Mouse (Mus musculus) MEL (cell line): ENCODE results near the gene Chkb. TPM values are rescaled to one million over a fixed set of nuclear protein-coding genes. Genes with fewer than 3 reads are reported as not detected.
A peak's percentile ranks its signal among the peaks of the same experiment; 100 is the strongest.

Experiments used
- DNase-seq: peaks from one replicate; pipeline ENCODE4 v3.0.0; 2011; ENCODE audit warnings: low read depth, low spot score
- H3K27ac ChIP-seq: 2 replicates; pipeline ENCODE4 v1.5.1; 2012; ENCODE audit warnings: low read depth, mild to moderate bottlenecking, control low read depth, low read length, moderate library complexity; ENCODE audit not compliant: control insufficient read depth
- H3K27me3 ChIP-seq, 2 experiments: fragments of 150-350 bp in 1 of 2; sonication (generic) in 1 of 2; 2 replicates each; pipeline ENCODE4 v1.6.1; 2012; ENCODE audit warnings: low read length in 2 of 2, mild to moderate bottlenecking in 2 of 2, improper control_type of control experiment in 1 of 2, moderate library complexity in 1 of 2; ENCODE audit not compliant: insufficient read depth in 2 of 2, control insufficient read depth in 1 of 2
- H3K36me3 ChIP-seq, 2 experiments: 2 replicates each; pipeline ENCODE4 v1.6.1; 2012 to 2014; ENCODE audit warnings: low read length in 2 of 2, improper control_type of control experiment in 1 of 2, inconsistent platforms in 1 of 2, mild to moderate bottlenecking in 1 of 2; ENCODE audit not compliant: insufficient read depth in 2 of 2, control insufficient read depth in 1 of 2
- H3K4me1 ChIP-seq, 2 experiments: fragments of 150-350 bp in 1 of 2; sonication (generic) in 1 of 2; 2 replicates each; pipeline ENCODE4 v1.6.1; 2012; ENCODE audit warnings: low read length in 2 of 2, improper control_type of control experiment in 1 of 2, mild to moderate bottlenecking in 1 of 2; ENCODE audit not compliant: insufficient read depth in 2 of 2, control insufficient read depth in 1 of 2
- H3K4me3 ChIP-seq, 2 experiments: fragments of 150-350 bp in 1 of 2; sonication (generic) in 1 of 2; 2 replicates each; pipeline ENCODE4 v1.5.1; 2012; ENCODE audit warnings: low read depth in 2 of 2, low read length in 2 of 2, mild to moderate bottlenecking in 2 of 2, moderate library complexity in 2 of 2, control low read depth in 1 of 2, improper control_type of control experiment in 1 of 2; ENCODE audit not compliant: control insufficient read depth in 1 of 2, insufficient read depth in 1 of 2
- H3K79me2 ChIP-seq: 2 replicates; pipeline ENCODE4 v1.6.1; 2012; ENCODE audit warnings: mild to moderate bottlenecking, low read length, moderate library complexity; ENCODE audit not compliant: control insufficient read depth, poor library complexity, insufficient read depth
- H3K9ac ChIP-seq: 2 replicates; pipeline ENCODE4 v1.6.1; 2012; ENCODE audit warnings: low read depth, mild to moderate bottlenecking, control low read depth, low read length, moderate library complexity; ENCODE audit not compliant: control insufficient read depth, poor library complexity, severe bottlenecking
- H3K9me3 ChIP-seq: fragments of 150-350 bp; sonication (generic); replicated peaks from 2 replicates; pipeline ENCODE4 v1.6.1; 2012; ENCODE audit warnings: mild to moderate bottlenecking, low read length, improper control_type of control experiment, moderate library complexity; ENCODE audit not compliant: insufficient read depth
- BHLHE40 ChIP-seq: IDR thresholded peaks from 2 replicates; pipeline ENCODE4 v1.6.1; 2012; ENCODE audit warnings: low read depth, mild to moderate bottlenecking, inconsistent platforms, low read length, improper control_type of control experiment, borderline replicate concordance
- CHD1 ChIP-seq: IDR thresholded peaks from 2 replicates; pipeline ENCODE4 v1.6.1; 2012; ENCODE audit warnings: low read depth, mild to moderate bottlenecking, inconsistent platforms, low read length, improper control_type of control experiment
- CHD2 ChIP-seq: IDR thresholded peaks from 2 replicates; pipeline ENCODE4 v1.6.1; 2011; ENCODE audit warnings: low read length, improper control_type of control experiment
- CTCF ChIP-seq, 3 experiments: IDR thresholded peaks in 2 of 3; conservative IDR thresholded peaks in 1 of 3; 2 replicates each; pipeline ENCODE4 v1.5.1; 2011 to 2012; ENCODE audit warnings: low read length in 3 of 3, low read depth in 2 of 3, mild to moderate bottlenecking in 2 of 3, improper control_type of control experiment in 1 of 3, inconsistent platforms in 1 of 3, mixed read lengths in 1 of 3, moderate library complexity in 1 of 3; ENCODE audit not compliant: control insufficient read depth in 1 of 3, insufficient read depth in 1 of 3, poor library complexity in 1 of 3, severe bottlenecking in 1 of 3
- E2F4 ChIP-seq: IDR thresholded peaks from 2 replicates; pipeline ENCODE4 v1.6.1; 2011; ENCODE audit warnings: low read depth, low read length, improper control_type of control experiment, borderline replicate concordance
- ELF1 ChIP-seq: IDR thresholded peaks from 2 replicates; pipeline ENCODE4 v1.6.1; 2014; ENCODE audit warnings: low read depth, mild to moderate bottlenecking, inconsistent platforms, low read length, improper control_type of control experiment, moderate library complexity
- EP300 ChIP-seq, 2 experiments: IDR thresholded peaks; 2 replicates each; pipeline ENCODE4 v1.6.1; 2011; ENCODE audit warnings: improper control_type of control experiment in 2 of 2, low read length in 2 of 2, low read depth in 1 of 2, mild to moderate bottlenecking in 1 of 2
- GATA1 ChIP-seq: IDR thresholded peaks from 2 replicates; pipeline ENCODE4 v1.6.1; 2011; ENCODE audit warnings: low read depth, low read length, improper control_type of control experiment
- HCFC1 ChIP-seq: IDR thresholded peaks from 2 replicates; pipeline ENCODE4 v1.6.1; 2012; ENCODE audit warnings: low read depth, mild to moderate bottlenecking, inconsistent platforms, low read length, improper control_type of control experiment, moderate library complexity
- MAX ChIP-seq: IDR thresholded peaks from 2 replicates; pipeline ENCODE4 v1.6.1; 2011; ENCODE audit warnings: low read length, improper control_type of control experiment
- MAZ ChIP-seq: IDR thresholded peaks from 2 replicates; pipeline ENCODE4 v1.6.1; 2012; ENCODE audit warnings: low read depth, mild to moderate bottlenecking, inconsistent platforms, low read length, improper control_type of control experiment
- MYB ChIP-seq: IDR thresholded peaks from 2 replicates; pipeline ENCODE4 v1.6.1; 2011; ENCODE audit warnings: mild to moderate bottlenecking, low read depth, low read length, improper control_type of control experiment
- MYC ChIP-seq: IDR thresholded peaks from 2 replicates; pipeline ENCODE4 v1.6.1; 2011; ENCODE audit warnings: low read depth, mild to moderate bottlenecking, low read length, improper control_type of control experiment, moderate library complexity
- NELFE ChIP-seq: IDR thresholded peaks from 2 replicates; pipeline ENCODE4 v1.6.1; 2011; ENCODE audit warnings: low read depth, low read length, improper control_type of control experiment
- NRF1 ChIP-seq: IDR thresholded peaks from 2 replicates; pipeline ENCODE4 v1.6.1; 2014; ENCODE audit warnings: low read depth, mild to moderate bottlenecking, inconsistent platforms, low read length, improper control_type of control experiment, moderate library complexity; ENCODE audit not compliant: poor library complexity, insufficient read depth, severe bottlenecking
- POLR2A ChIP-seq, 2 experiments: IDR thresholded peaks; 2 replicates each; pipeline ENCODE4 v1.6.1; 2011 to 2012; ENCODE audit warnings: low read length in 2 of 2, mild to moderate bottlenecking in 2 of 2, control low read depth in 1 of 2, improper control_type of control experiment in 1 of 2, low read depth in 1 of 2, moderate library complexity in 1 of 2; ENCODE audit not compliant: control insufficient read depth in 1 of 2, insufficient read depth in 1 of 2, poor library complexity in 1 of 2
- POLR2AphosphoS2 ChIP-seq: IDR thresholded peaks from 2 replicates; pipeline ENCODE4 v1.6.1; 2011; ENCODE audit warnings: low read length, improper control_type of control experiment
- SIN3A ChIP-seq: IDR thresholded peaks from 2 replicates; pipeline ENCODE4 v1.6.1; 2012; ENCODE audit warnings: low read length, improper control_type of control experiment, inconsistent platforms
- SMC3 ChIP-seq: IDR thresholded peaks from 2 replicates; pipeline ENCODE4 v1.6.1; 2011; ENCODE audit warnings: low read depth, low read length, improper control_type of control experiment
- TBP ChIP-seq: IDR thresholded peaks from 2 replicates; pipeline ENCODE4 v1.8.0; 2011; ENCODE audit warnings: low read depth, low read length, improper control_type of control experiment
- TCF12 ChIP-seq: IDR thresholded peaks from 2 replicates; pipeline ENCODE4 v1.6.1; 2014; ENCODE audit warnings: low read depth, mild to moderate bottlenecking, inconsistent platforms, low read length, improper control_type of control experiment, moderate library complexity
- USF1 ChIP-seq: IDR thresholded peaks from 2 replicates; pipeline ENCODE4 v1.6.1; 2014; ENCODE audit warnings: low read depth, mild to moderate bottlenecking, inconsistent platforms, low read length, improper control_type of control experiment, moderate library complexity
- USF2 ChIP-seq, 2 experiments: IDR thresholded peaks; 2 replicates each; pipeline ENCODE4 v1.6.1; 2011 to 2012; ENCODE audit warnings: improper control_type of control experiment in 2 of 2, low read length in 2 of 2, borderline replicate concordance in 1 of 2, inconsistent platforms in 1 of 2, low read depth in 1 of 2, mild to moderate bottlenecking in 1 of 2; ENCODE audit not compliant: insufficient read depth in 1 of 2
- ZKSCAN1 ChIP-seq: IDR thresholded peaks from 2 replicates; pipeline ENCODE4 v1.6.1; 2012; ENCODE audit warnings: low read depth, mild to moderate bottlenecking, inconsistent platforms, low read length, improper control_type of control experiment, moderate library complexity
- ZMIZ1 ChIP-seq: IDR thresholded peaks from 2 replicates; pipeline ENCODE4 v1.6.1; 2012; ENCODE audit warnings: low read depth, mild to moderate bottlenecking, inconsistent platforms, low read length, improper control_type of control experiment, moderate library complexity
- ZNF384 ChIP-seq: IDR thresholded peaks from 2 replicates; pipeline ENCODE4 v1.6.1; 2012; ENCODE audit warnings: low read depth, mild to moderate bottlenecking, inconsistent platforms, low read length, improper control_type of control experiment
- polyA plus RNA-seq, 2 experiments: library from polyadenylated mRNA; stranded (reverse) in 1 of 2; unstranded in 1 of 2; fragments of >175 nt in 1 of 2; fragments of >200 nt in 1 of 2; gene quantifications; 2 replicates each; pipeline versions ENCODE4 v1.2.1 to v1.2.4; 2012; ENCODE audit warnings: low replicate concordance in 2 of 2, low read depth in 1 of 2; ENCODE audit not compliant: insufficient read length in 2 of 2, insufficient read depth in 1 of 2, missing spikeins in 1 of 2
- total RNA-seq: library from RNA; depleted of rRNA; stranded (reverse); fragments of 300-350 nt; gene quantifications from 2 replicates; pipeline ENCODE4 v1.2.3, GENCODE M21; 2012

Gene Chkb
- total and polyA plus RNA-seq, 3 experiments, result 19.3 to 51.3 TPM; not detected in 1

DNA sequence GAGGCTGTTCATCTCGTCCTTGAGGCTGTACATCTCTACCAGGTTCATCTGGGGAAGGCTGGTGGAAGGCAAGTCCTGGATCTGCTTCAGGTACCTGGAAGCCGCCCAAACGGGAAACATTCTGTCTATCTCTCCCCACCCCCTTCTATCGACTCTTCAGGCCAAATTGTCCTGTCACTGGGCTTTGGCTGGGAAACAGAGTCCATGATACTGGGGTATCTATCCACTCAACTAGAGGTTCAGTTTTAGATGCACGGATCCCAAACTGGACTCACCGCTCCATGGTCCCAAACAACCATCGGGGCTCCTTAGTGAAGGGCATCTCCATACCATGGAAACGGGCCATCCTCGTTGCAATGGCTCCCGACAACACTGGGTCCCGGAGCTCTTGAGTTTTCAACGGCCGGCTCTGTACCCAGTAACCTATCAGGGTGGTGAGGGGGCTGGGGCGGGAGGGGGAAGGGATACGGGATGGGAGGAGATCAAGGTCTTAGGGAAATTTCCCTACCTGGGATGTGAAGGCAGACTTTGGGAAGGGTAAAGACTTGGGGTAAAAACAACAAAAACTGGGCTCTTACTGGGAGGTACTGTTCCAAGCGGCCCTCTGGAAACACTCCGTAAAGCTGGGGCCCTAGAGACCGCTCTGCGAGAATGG lies 1.4 kb downstream of the Chkb start:
- Histone ChIP-seq H3K79me2 (no peaks in the 10 kb centered on the region; the same call in 1 of the 2 replicates), H3K9me3 (no peaks in the 10 kb centered on the region), H3K27ac (no peak overlapping the region), H3K4me3 (peak overlapping the region in 1 of 2 experiments; percentile 84; a peak in 2 of 4 replicates), H3K36me3 (peaks cover 0 to 5% of the 10 kb centered on the region in 2 experiments; a peak in 2 of 4 replicates), H3K4me1 (peaks cover 0 to 9% of the 10 kb centered on the region in 2 experiments; a peak in 1 of 4 replicates), H3K9ac (no peak overlapping the region), H3K27me3 (no peaks in the 10 kb centered on the region)
- TF ChIP-seq MYC, result no peak
- TF ChIP-seq USF1, result no peak
- no peak for TF ChIP-seq USF2 (IDR thresholded peaks at IDR 0.05; ENCODE audit: borderline replicate concordance in 1 of 2, insufficient read depth in 1 of 2, low read depth in 1 of 2, low read length in 2 of 2)
- TF ChIP-seq ELF1, result no peak
- TF ChIP-seq MYB, result no peak
- TF ChIP-seq TBP, result no peak
- TF ChIP-seq SMC3, result no peak
- no peak for TF ChIP-seq HCFC1
- no peak for TF ChIP-seq ZNF384
- no peak for TF ChIP-seq ZMIZ1
- TF ChIP-seq MAX, result no peak
- no peak for TF ChIP-seq NRF1
- no peak for TF ChIP-seq NELFE
- no peak for TF ChIP-seq CHD1
- TF ChIP-seq TCF12, result no peak
- no peak for TF ChIP-seq GATA1
- TF ChIP-seq POLR2A (IDR thresholded peaks at IDR 0.05; ENCODE audit: control insufficient read depth in 1 of 2, insufficient read depth in 1 of 2, low read depth in 1 of 2, low read length in 2 of 2, poor library complexity in 1 of 2), result no peak
- TF ChIP-seq POLR2AphosphoS2, result no peak
- no peak for TF ChIP-seq E2F4
- no peak for DNase-seq

DNA sequence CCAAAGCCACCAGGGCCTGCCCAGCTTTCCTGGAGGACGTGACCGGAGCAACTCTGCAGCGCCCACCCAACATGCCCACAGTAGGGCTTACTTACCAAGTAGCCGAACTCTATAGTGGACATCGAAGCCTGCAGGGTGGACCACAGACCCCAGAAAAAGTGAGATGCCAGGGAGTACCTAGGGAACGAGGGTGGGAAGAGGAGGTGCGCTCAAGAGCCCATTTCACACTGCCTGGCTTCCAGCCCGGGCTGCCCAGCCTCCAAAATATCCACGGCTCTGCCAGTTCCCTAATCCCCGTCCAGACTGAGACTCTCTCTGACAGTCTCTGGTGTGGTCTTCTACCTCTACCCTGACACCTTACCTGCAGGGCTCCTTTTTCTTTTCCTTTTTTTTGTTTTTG lies 3.0 kb downstream of the Chkb start:
- TF ChIP-seq BHLHE40 (no peak), CHD2 (no peak), USF1 (no peak), MYC (no peak), SIN3A (no peak), EP300 (IDR thresholded peaks at IDR 0.05; ENCODE audit: low read depth in 1 of 2, low read length in 2 of 2) (no peak), NELFE (no peak), CTCF (IDR thresholded peaks at IDR 0.05 in 2 of 3, conservative IDR thresholded peaks at IDR 0.05 in 1 of 3; ENCODE audit: control insufficient read depth in 1 of 3, insufficient read depth in 1 of 3, low read depth in 2 of 3, low read length in 3 of 3, poor library complexity in 1 of 3, severe bottlenecking in 1 of 3) (no peak), MAZ (no peak), ZMIZ1 (no peak), ZKSCAN1 (no peak)
- Histone ChIP-seq H3K9me3 (no peaks in the 10 kb centered on the region), H3K79me2 (no peaks in the 10 kb centered on the region; the same call in 1 of the 2 replicates), H3K4me3 (no peak overlapping the region), H3K4me1 (peaks cover 0 to 9% of the 10 kb centered on the region in 2 experiments; a peak in 1 of 4 replicates), H3K9ac (no peak overlapping the region), H3K36me3 (peaks cover 0 to 5% of the 10 kb centered on the region in 2 experiments; a peak in 2 of 4 replicates), H3K27me3 (no peaks in the 10 kb centered on the region), H3K27ac (no peak overlapping the region)
- no peak for DNase-seq
